In genomic region chr15:77343527-77344091, GRCm38 (mm10) we compare ENCODE assay signal across 8 mouse cellular contexts. TPM values are rescaled to one million over a fixed set of nuclear protein-coding genes. Genes with fewer than 3 reads are reported as not detected.
DNase-seq lines count a peak whose midpoint lies in the region; ATAC-seq and TF ChIP-seq lines count a peak whose summit lies in the region.

No protein-coding gene starts in this region.

- H3K4me1 ChIP-seq in heart, adult 2 months (ENCODE audit: control insufficient read depth, insufficient read depth, low read length): peaks cover 13% of the 10 kb centered on the region
- peaks cover 10% of the 10 kb centered on the region; the same call in 1 of the 2 replicates for H3K4me1 ChIP-seq in intestine, postnatal 0 days (replicated peaks; ENCODE audit: control insufficient read depth, insufficient read depth, low read length)
- H3K4me1 ChIP-seq in liver, embryonic 11.5 days (replicated peaks; ENCODE audit: control insufficient read depth, insufficient read depth, low read length): peaks cover 29% of the 10 kb centered on the region

- peak overlapping the region; percentile 81 for H3K27ac ChIP-seq in heart, adult 2 months
- peak overlapping the region; percentile 58 for H3K27ac ChIP-seq in intestine, postnatal 0 days (ENCODE audit: low read depth, low read length)
- peak overlapping the region; percentile 85 for H3K27ac ChIP-seq in liver, embryonic 11.5 days (ENCODE audit: low read depth, low read length)

- H3K27me3 ChIP-seq in heart, adult 2 months (ENCODE audit: control insufficient read depth, insufficient read depth, low read length): no peaks in the 10 kb centered on the region
- no peaks in the 10 kb centered on the region for H3K27me3 ChIP-seq in intestine, postnatal 0 days (replicated peaks; ENCODE audit: control insufficient read depth, insufficient read depth, low read length)
- no peaks in the 10 kb centered on the region for H3K27me3 ChIP-seq in liver, embryonic 11.5 days (replicated peaks; ENCODE audit: control insufficient read depth, insufficient read depth, low read length)

- no peak; the same call in 1 of the 2 replicates for TF ChIP-seq POLR2A in heart, adult 2 months (IDR thresholded peaks at IDR 0.05; ENCODE audit: insufficient read depth, low read depth, low read length)

- H3K36me3 ChIP-seq in heart, adult 2 months (ENCODE audit: control insufficient read depth, insufficient read depth, low read length): no peaks in the 10 kb centered on the region
- no peaks in the 10 kb centered on the region for H3K36me3 ChIP-seq in intestine, postnatal 0 days (ENCODE audit: control insufficient read depth, insufficient read depth)
- H3K36me3 ChIP-seq in liver, embryonic 11.5 days (ENCODE audit: control insufficient read depth, insufficient read depth, low read length): no peaks in the 10 kb centered on the region

- H3K4me3 ChIP-seq in heart, adult 2 months: peak overlapping the region; percentile 48
- peak overlapping the region; percentile 9; the same call in 1 of the 2 replicates for H3K4me3 ChIP-seq in intestine, postnatal 0 days (ENCODE audit: low read depth, low read length)
- H3K4me3 ChIP-seq in liver, embryonic 11.5 days (ENCODE audit: low read depth, low read length): peak overlapping the region; percentile 14; the same call in 1 of the 2 replicates

- 0 out of 2 replicates have a peak, but pooled peaks have one; percentile 24 for TF ChIP-seq EP300 in heart, adult 2 months (IDR thresholded peaks at IDR 0.05; ENCODE audit: insufficient read depth, low read depth, low read length)

- no peaks in the 10 kb centered on the region for H3K9me3 ChIP-seq in intestine, postnatal 0 days (ENCODE audit: control insufficient read depth)
- H3K9me3 ChIP-seq in liver, embryonic 11.5 days (ENCODE audit: control insufficient read depth, low read length): no peaks in the 10 kb centered on the region

- peak; percentile 55; the same call in 1 of the 2 replicates for ATAC-seq in intestine, postnatal 0 days
- ATAC-seq in liver, embryonic 11.5 days (replicated peaks; ENCODE audit: low FRiP score): peak; percentile 75
- 0 out of 2 replicates have a peak, but pooled peaks have one; percentile 9 for ATAC-seq in monocyte, adult 5-6 weeks (replicated peaks; ENCODE audit: insufficient number of reproducible peaks, low FRiP score, low TSS enrichment, poor library complexity, severe bottlenecking)

- peak overlapping the region; percentile 61 for H3K4me2 ChIP-seq in intestine, postnatal 0 days (replicated peaks; ENCODE audit: low read depth)
- peak overlapping the region; percentile 61 for H3K4me2 ChIP-seq in liver, embryonic 11.5 days

- no peaks in the 10 kb centered on the region for H3K79me2 ChIP-seq in heart, adult 2 months (replicated peaks; ENCODE audit: control insufficient read depth, insufficient read depth, low read length)

- WGBS in heart, adult 2 months: 4% methylated on average over 13 of the region's 13 CpGs
- 10% methylated on average over 13 of the region's 13 CpGs for WGBS in intestine, postnatal 0 days
- 9% methylated on average over 13 of the region's 13 CpGs for WGBS in liver, embryonic 11.5 days

- peak; percentile 97; the same call in 1 of the 2 replicates for TF ChIP-seq CTCF in heart, adult 2 months (IDR thresholded peaks at IDR 0.05)
- peak; percentile 92 for TF ChIP-seq CTCF in intestine, postnatal 0 days (IDR thresholded peaks at IDR 0.05; ENCODE audit: low read depth)

- H3K9ac ChIP-seq in heart, adult 2 months (ENCODE audit: low read depth, low read length): peak overlapping the region; percentile 54
- H3K9ac ChIP-seq in intestine, postnatal 0 days (ENCODE audit: low read depth, low read length): 0 out of 2 replicates have a peak overlapping the region, but pooled peaks have one; percentile 19
- H3K9ac ChIP-seq in liver, embryonic 11.5 days (ENCODE audit: low read depth, low read length): peak overlapping the region; percentile 34; the same call in 1 of the 2 replicates

- intact Hi-C loops in heart, adult 2 months (cut with DNase I): loop anchor here (1.0 kb wide), 1 partner anchor 15 kb away; no protein-coding TSS in a partner anchor

- peak; percentile 30 for DNase-seq in A20 (ENCODE audit: low read depth, low spot score)
- peak; percentile 72 for DNase-seq in adrenal gland, adult 8-10 months
- peak; percentile 70 for DNase-seq in embryo, embryonic 11.5 days (ENCODE audit: low read depth, low spot score)
- DNase-seq in heart, adult 2 months: peak; percentile 86 to 89
- peak; percentile 78 for DNase-seq in liver, embryonic 11.5 days (ENCODE audit: low spot score)
- peak; percentile 53 for DNase-seq in thymus, postnatal 14 days

RNA-seq across cellular contexts. Expression of gene Rbfox2, which starts 36.8 kb away (rescaled TPM):
- 10 to 100 TPM; 55.5 to 86.2 (median 70.7) TPM for total RNA-seq in adrenal gland, adult 8-10 months (2022)
- 100 to 1,000 TPM; 106 to 110 TPM for total RNA-seq in heart, adult 2 months (2021)
- 86.0 and 145 TPM in 2 replicates for polyA plus RNA-seq in heart, adult 2 months (2012; rRNA removed)
- 16.8 and 20.3 TPM in 2 replicates for polyA plus RNA-seq in intestine, postnatal 0 days (2015; fragmentation: Nextera tagmentation; extraction: Ambion mirVana)
- 24.3 and 26.6 TPM in 2 replicates for polyA plus RNA-seq in liver, embryonic 11.5 days (2014; fragmentation: Nextera tagmentation; extraction: Ambion mirVana)
- total RNA-seq in monocyte, adult 5-6 weeks (2017): 0.29 TPM in 1 of 3 replicates, not detected in the others

RNA-seq across cellular contexts. Expression of gene Apol7a, which starts 55.3 kb away (rescaled TPM):
- under 1 TPM in 1 of 4 experiments, not detected in 3; 0.13 TPM for total RNA-seq in adrenal gland, adult 8-10 months (2022)
- under 1 TPM in 1 of 2 experiments, not detected in 1; 0.13 TPM for total RNA-seq in heart, adult 2 months (2021)
- 0.23 and 0.29 TPM in 2 replicates for polyA plus RNA-seq in heart, adult 2 months (2012; rRNA removed)
- 30.9 and 31.4 TPM in 2 replicates for polyA plus RNA-seq in intestine, postnatal 0 days (2015; fragmentation: Nextera tagmentation; extraction: Ambion mirVana)
- not detected in 2 replicates for polyA plus RNA-seq in liver, embryonic 11.5 days (2014; fragmentation: Nextera tagmentation; extraction: Ambion mirVana)
- not detected in 3 replicates for total RNA-seq in monocyte, adult 5-6 weeks (2017)

Comparison
In these comparisons a context has a peak if more than half of its experiments do, and no peak if none do; other contexts are left out.
1. Peak in every context shown above with its lines: DNase-seq, ATAC-seq, H3K4me3 ChIP-seq and H3K27ac ChIP-seq.
2. DNase-seq: peak in every context shown above with its lines; median percentile 88 in heart, adult 2 months; 78 in liver, embryonic 11.5 days; 72 in adrenal gland, adult 8-10 months; 70 in embryo, embryonic 11.5 days; 53 in thymus, postnatal 14 days; 30 in A20.
3. ATAC-seq: peak in every context shown above with its lines; median percentile 75 in liver, embryonic 11.5 days; 55 in intestine, postnatal 0 days; 9 in monocyte, adult 5-6 weeks.
4. RNA of gene Rbfox2, which starts 36.8 kb away (total RNA-seq): 106 to 110 TPM in heart, adult 2 months and 55.5 to 86.2 TPM in adrenal gland, adult 8-10 months; 0.29 TPM in monocyte, adult 5-6 weeks; every median in the first group is over 10 times any median in the second.